8 mouse cellular contexts compared by ENCODE assay signal in genomic region chr12:115293772-115294171, GRCm38 (mm10).
DNase-seq lines count a peak whose midpoint lies in the region; ATAC-seq and TF ChIP-seq lines count a peak whose summit lies in the region.
"Not testable (repeated sequence)": the region's sequence is repeated elsewhere in the genome, so short reads cannot be mapped to it uniquely, and the experiment has no call there.

No protein-coding gene starts in this region.

- ATAC-seq in granulocyte monocyte progenitor cell, adult 5-6 weeks (replicated peaks; ENCODE audit: poor library complexity, severe bottlenecking) = peak; percentile 30; the same call in 1 of the 2 replicates
- peak; percentile 69 for ATAC-seq in inflammation-experienced regulatory T-cells, adult 6 months
- ATAC-seq in megakaryocyte, adult 5-6 weeks (ENCODE audit: poor library complexity, severe bottlenecking) = peak; percentile 68

- TF ChIP-seq RAD21 in MEL (IDR thresholded peaks at IDR 0.05; ENCODE audit: low read depth, low read length) = not testable (repeated sequence)

- not testable (repeated sequence) for H3K79me2 ChIP-seq in MEL (ENCODE audit: control insufficient read depth, insufficient read depth, low read length, poor library complexity)

- H3K4me1 ChIP-seq in MEL (ENCODE audit: control insufficient read depth in 1 of 2, insufficient read depth in 2 of 2, low read length in 2 of 2) = not testable (repeated sequence)
- peaks cover 11% of the 10 kb centered on the region for H3K4me1 ChIP-seq in bone marrow macrophage, adult 2 months (ENCODE audit: control insufficient read depth, insufficient read depth, low read length)

- not testable (repeated sequence) for H3K36me3 ChIP-seq in MEL (ENCODE audit: control insufficient read depth in 1 of 2, insufficient read depth in 2 of 2, low read length in 2 of 2)

- peak; percentile 77 for DNase-seq in 416B (ENCODE audit: low read depth)
- DNase-seq in CD4-positive, CD25-positive, alpha-beta regulatory T cell, adult 2 months (ENCODE audit: low read depth, low spot score) = peak; percentile 26
- DNase-seq in MEL (ENCODE audit: low read depth, low spot score) = peak; percentile 17
- peak; percentile 40 for DNase-seq in naive thymus-derived CD4-positive, alpha-beta T cell, adult 2 months (ENCODE audit: low read depth)

- H3K9ac ChIP-seq in MEL (ENCODE audit: control insufficient read depth, low read depth, low read length, poor library complexity, severe bottlenecking) = not testable (repeated sequence)

- H3K9me3 ChIP-seq in MEL (replicated peaks; ENCODE audit: insufficient read depth, low read length) = not testable (repeated sequence)

- H3K27ac ChIP-seq in MEL (ENCODE audit: control insufficient read depth, low read depth, low read length) = not testable (repeated sequence)
- peak overlapping the region; percentile 6; the same call in 1 of the 2 replicates for H3K27ac ChIP-seq in bone marrow macrophage, adult 2 months (ENCODE audit: insufficient read depth, low read depth, low read length)

- H3K27me3 ChIP-seq in MEL (ENCODE audit: control insufficient read depth in 1 of 2, insufficient read depth in 2 of 2, low read length in 2 of 2) = not testable (repeated sequence)

- not testable (repeated sequence) for H3K4me3 ChIP-seq in MEL (ENCODE audit: control insufficient read depth in 1 of 2, insufficient read depth in 1 of 2, low read depth in 2 of 2, low read length in 2 of 2); bone marrow macrophage, adult 2 months (ENCODE audit: insufficient read depth, low read length)

- TF ChIP-seq POLR2A in MEL (IDR thresholded peaks at IDR 0.05; ENCODE audit: control insufficient read depth in 1 of 2, insufficient read depth in 1 of 2, low read depth in 1 of 2, low read length in 2 of 2, poor library complexity in 1 of 2); bone marrow macrophage, adult 2 months (IDR thresholded peaks at IDR 0.05; ENCODE audit: borderline replicate concordance, low read depth, low read length): not testable (repeated sequence)

- TF ChIP-seq EP300 in MEL (IDR thresholded peaks at IDR 0.05; ENCODE audit: low read depth in 1 of 2, low read length in 2 of 2) = not testable (repeated sequence)

- not testable (repeated sequence) for TF ChIP-seq CTCF in MEL (IDR thresholded peaks at IDR 0.05 in 2 of 3, conservative IDR thresholded peaks at IDR 0.05 in 1 of 3; ENCODE audit: control insufficient read depth in 1 of 3, insufficient read depth in 1 of 3, low read depth in 2 of 3, low read length in 3 of 3, poor library complexity in 1 of 3, severe bottlenecking in 1 of 3); bone marrow macrophage, adult 2 months (IDR thresholded peaks at IDR 0.05; ENCODE audit: low read depth, low read length)

Comparison
In these comparisons a context has a peak if more than half of its experiments do, and no peak if none do; other contexts are left out.
1. DNase-seq: peak in every context shown above with its lines; median percentile 77 in 416B; 40 in naive thymus-derived CD4-positive, alpha-beta T cell, adult 2 months; 26 in CD4-positive, CD25-positive, alpha-beta regulatory T cell, adult 2 months; 17 in MEL.